Mouse (Mus musculus): Measurements from ENCODE around the gene Card10.

GRCm38 (mm10) chr15:78832701-78833123 lies 29.9 kb upstream of the Card10 start:
- 0 out of 2 replicates have a peak, but pooled peaks have one; percentile 26 for TF ChIP-seq POLR2A (IDR thresholded peaks at IDR 0.05; ENCODE audit: insufficient read depth, low read depth, low read length)
- peak; percentile 76; the same call in 1 of the 2 replicates for TF ChIP-seq EP300 (IDR thresholded peaks at IDR 0.05; ENCODE audit: insufficient read depth, low read depth, low read length)
- TF ChIP-seq CTCF (IDR thresholded peaks at IDR 0.05): peak; percentile 39

Data from heart, adult 2 months (tissue).